19 mouse cellular contexts compared by ENCODE assay signal in the genomic region with DNA sequence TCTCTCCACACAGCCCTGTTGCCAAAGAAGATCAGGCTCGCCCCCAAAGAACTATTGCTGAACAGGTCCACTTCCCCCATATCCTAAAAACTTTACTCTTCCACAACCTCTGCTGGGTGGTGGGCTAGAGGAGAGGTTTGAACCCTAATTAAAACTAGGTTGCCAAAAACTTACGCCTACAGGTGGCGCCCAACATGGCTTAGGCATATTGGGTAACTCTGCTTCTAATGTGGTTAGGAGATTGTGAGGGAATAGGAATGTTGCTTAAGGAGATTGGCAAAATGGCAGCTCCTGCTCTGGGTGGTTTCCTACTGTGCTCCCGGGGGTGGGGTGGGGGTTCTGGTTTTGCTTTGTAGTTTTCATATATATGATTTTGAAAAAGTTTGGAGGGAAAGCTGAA.
DNase-seq lines count a peak whose midpoint lies in the region; ATAC-seq and TF ChIP-seq lines count a peak whose summit lies in the region.
"Had no signal": no experiment of that assay in that cellular context is flagged by ENCODE, and none has a peak within 500 bp of the region (broad histone marks: within the 10 kb centered on the region; RNA-seq: fewer than 3 reads in every experiment).

No protein-coding gene starts in this region.

- peak; percentile 37 for TF ChIP-seq CTCF in kidney, postnatal 0 days (IDR thresholded peaks at IDR 0.05; ENCODE audit: low read depth)

- DNase-seq in CD4-positive, CD25-positive, alpha-beta regulatory T cell, adult 2 months (ENCODE audit: low read depth, low spot score): peak; percentile 22
- no peak for DNase-seq in kidney, postnatal 0 days (ENCODE audit: low spot score)
- DNase-seq in kidney, adult 8-10 months: no peak
- peak; percentile 19 for DNase-seq in lung, postnatal 36 days
- DNase-seq in lung, postnatal 25 days (ENCODE audit: low spot score): no peak
- DNase-seq in induced T-regulatory cell, adult 2 months (ENCODE audit: low read depth): peak; percentile 19
- no peak for DNase-seq in T-cell, adult 2 months (ENCODE audit: low spot score)
- DNase-seq: adrenal gland, postnatal 25 days; heart, adult 18-20 months; kidney, postnatal 14 days; lung, adult 2 months; right cerebral cortex, postnatal 25 days; thymus, postnatal 25 days had no signal

- H3K4me1 ChIP-seq in kidney, postnatal 0 days (replicated peaks; ENCODE audit: insufficient read depth, low read length): no peaks in the 10 kb centered on the region
- H3K4me1 ChIP-seq: embryonic facial prominence, embryonic 10.5 days; megakaryocyte, embryonic 14.5 days had no signal

- no peak overlapping the region for H3K9ac ChIP-seq in kidney, postnatal 0 days (ENCODE audit: low read depth, low read length)
- H3K9ac ChIP-seq: limb, embryonic 12.5 days; neural tube, embryonic 12.5 days had no signal

- no peak for ATAC-seq in CD4-positive, CD25-positive, alpha-beta regulatory T cell, adult 4 months
- ATAC-seq in kidney, postnatal 0 days (replicated peaks; ENCODE audit: low FRiP score, low read depth): no peak

- 0 out of 2 replicates have a peak, but pooled peaks cover 3% of the 10 kb centered on the region for H3K9me3 ChIP-seq in kidney, postnatal 0 days (replicated peaks; ENCODE audit: low read length)

- no peak overlapping the region for H3K4me2 ChIP-seq in kidney, postnatal 0 days (ENCODE audit: low read length)
- H3K4me2 ChIP-seq: limb, embryonic 12.5 days; neural tube, embryonic 12.5 days had no signal

- 83% methylated on average over 4 of the region's 4 CpGs for WGBS in kidney, postnatal 0 days

- no peaks in the 10 kb centered on the region for H3K36me3 ChIP-seq in kidney, postnatal 0 days (ENCODE audit: insufficient read depth, low read length)
- H3K36me3 ChIP-seq: embryonic facial prominence, embryonic 10.5 days; limb, embryonic 12.5 days; neural tube, embryonic 12.5 days had no signal

- H3K27me3 ChIP-seq in kidney, postnatal 0 days (ENCODE audit: insufficient read depth, low read length): no peaks in the 10 kb centered on the region
- H3K27me3 ChIP-seq: limb, embryonic 12.5 days; neural tube, embryonic 12.5 days had no signal

- H3K4me3 ChIP-seq in kidney, postnatal 0 days (replicated peaks; ENCODE audit: low read depth, low read length): no peak overlapping the region
- H3K4me3 ChIP-seq: embryonic facial prominence, embryonic 10.5 days; erythroblast, embryonic 14.5 days; limb, embryonic 12.5 days; neural tube, embryonic 12.5 days had no signal

- no peak overlapping the region for H3K27ac ChIP-seq in kidney, postnatal 0 days
- H3K27ac ChIP-seq: embryonic facial prominence, embryonic 10.5 days; limb, embryonic 12.5 days; neural tube, embryonic 12.5 days had no signal

Comparison
In these comparisons a context has a peak if more than half of its experiments do, and no peak if none do; other contexts are left out.
1. DNase-seq: peak in CD4-positive, CD25-positive, alpha-beta regulatory T cell, adult 2 months (single experiment), lung, postnatal 36 days (single experiment) and induced T-regulatory cell, adult 2 months (single experiment); none in kidney, postnatal 0 days (single experiment), kidney, adult 8-10 months (0 of 2), lung, postnatal 25 days (single experiment) and T-cell, adult 2 months (single experiment).